Mouse (Mus musculus) heart, adult 9 months (tissue): Measurements from ENCODE around the gene Sox12.
A peak's percentile ranks its signal among the peaks of the same experiment; 100 is the strongest.

Source experiments
- DNase-seq, 2 experiments: peaks; one replicate each; pipeline ENCODE4 v3.0.0; 2022; ENCODE audit warnings: low spot score in 2 of 2

The Sox12 gene

GRCm38 (mm10) chr2:152406126-152406525 is 8.3 kb upstream of the Sox12 start:
- DNase-seq = peak; percentile 94

DNA sequence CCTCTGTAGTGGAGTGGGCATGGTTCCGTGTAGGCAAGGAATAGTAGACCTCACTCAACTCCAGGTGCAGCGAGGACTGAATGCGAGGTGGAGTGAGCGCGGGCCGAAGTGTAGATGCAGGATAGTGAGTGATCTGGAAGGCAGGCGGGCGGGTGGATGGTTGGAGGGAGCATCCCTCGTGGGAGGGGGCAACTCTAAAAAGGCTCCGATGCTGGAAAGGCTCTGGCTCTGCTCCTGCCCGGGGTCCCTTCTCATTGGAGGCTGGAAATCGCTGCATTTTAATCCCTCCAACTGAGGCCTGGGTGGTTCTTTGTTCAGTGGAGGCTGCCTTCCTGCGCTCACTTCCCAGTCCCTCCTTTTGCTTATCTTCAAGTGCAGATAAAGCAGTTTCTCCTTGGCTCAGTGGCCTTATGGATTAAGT is 1.3 kb upstream of the Sox12 start:
- no peak for DNase-seq

DNA sequence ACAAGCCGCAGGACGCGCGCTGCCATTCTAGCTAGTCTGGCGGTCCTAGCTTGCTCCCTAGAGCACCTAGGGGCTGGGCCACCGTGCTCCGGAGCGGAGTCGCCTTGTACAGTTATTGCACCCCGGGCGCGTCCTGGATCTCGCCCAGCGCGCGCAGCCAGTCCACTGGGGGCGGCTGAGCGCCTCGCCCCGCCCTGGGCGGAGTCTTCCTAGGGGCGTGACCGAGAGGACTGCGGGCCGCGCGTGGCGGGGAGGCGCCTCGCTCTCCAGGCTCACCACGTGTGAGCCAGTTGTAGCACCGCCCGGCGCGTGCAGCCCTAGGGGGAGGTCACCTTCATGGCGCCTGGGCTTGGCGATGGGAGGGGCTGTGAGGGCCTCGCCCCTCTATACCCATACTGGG is 828 bp upstream of the Sox12 start:
- DNase-seq = peak; percentile 93 to 95

- DNase-seq = peak; percentile 79
These were observed 766 bp downstream of the Sox12 start for GRCm38 (mm10) chr2:152397004-152397589.

DNA sequence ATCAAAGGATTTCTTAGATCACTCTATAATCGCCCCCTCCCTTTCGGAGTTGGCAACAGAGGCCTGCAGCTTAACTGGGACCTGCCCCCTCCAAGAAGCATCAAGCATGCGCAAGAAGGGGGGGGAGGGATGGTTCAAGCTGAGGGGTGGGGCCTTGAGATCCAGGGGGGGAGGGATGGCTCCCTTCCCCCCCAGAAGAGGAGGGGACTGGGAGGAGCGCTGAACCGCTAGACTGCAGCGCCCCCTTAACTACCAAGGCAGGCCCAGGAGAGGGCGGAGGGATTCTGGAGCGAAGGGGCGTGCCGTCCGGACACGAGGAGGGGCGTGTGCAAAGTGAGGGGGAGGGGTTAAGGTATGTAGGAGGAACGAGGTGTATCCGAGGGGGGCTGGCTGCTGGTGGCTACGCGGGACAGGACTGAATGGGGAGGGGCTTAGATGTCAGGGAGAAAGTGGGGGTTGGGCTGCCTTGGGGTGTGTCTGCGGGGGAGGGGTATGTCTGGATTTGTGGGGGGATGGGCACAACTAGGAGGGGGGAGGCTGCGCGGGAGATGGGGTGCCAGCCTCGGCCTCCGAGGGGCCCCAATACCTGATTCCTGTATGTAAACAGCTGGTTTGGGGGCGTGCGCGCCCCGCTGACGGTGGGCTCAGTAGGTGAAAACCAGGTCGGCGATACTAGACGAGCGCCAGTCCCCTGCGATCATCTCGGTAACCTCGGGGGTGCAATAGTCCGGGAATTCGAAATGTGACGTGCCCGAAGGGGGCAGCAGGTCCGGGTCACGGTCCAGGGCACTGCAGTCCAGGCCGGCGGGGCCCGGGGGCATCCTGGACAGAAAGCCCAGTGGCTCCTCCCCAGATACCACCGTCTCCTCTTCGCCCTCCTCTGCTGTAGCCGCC is 1.5 kb downstream of the Sox12 start:
- DNase-seq = peak; percentile 78 to 79

GRCm38 (mm10) chr2:152395271-152395920 is 2.5 kb downstream of the Sox12 start:
- no peak for DNase-seq

- DNase-seq = no peak
These were observed 4.4 kb downstream of the Sox12 start for GRCm38 (mm10) chr2:152393225-152394017.

DNA sequence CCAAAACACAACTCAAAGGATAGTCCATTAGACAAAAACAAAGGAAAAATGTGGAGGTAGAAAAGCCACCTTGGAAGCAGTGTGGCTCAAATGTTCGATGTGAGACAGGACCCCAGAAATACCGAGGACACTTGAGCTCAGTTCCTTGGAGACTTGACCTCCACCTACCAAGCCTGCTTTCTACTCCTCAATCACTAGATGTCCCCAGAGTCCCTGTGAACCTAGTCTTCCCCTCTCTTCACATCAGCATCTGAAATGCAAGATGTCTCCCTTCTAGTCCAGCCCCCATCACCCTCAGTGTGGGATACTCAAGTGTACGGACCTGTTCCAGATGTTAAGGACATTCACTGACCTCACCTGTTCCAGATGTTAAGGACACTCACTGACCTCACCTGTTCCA is 5.1 kb downstream of the Sox12 start:
- DNase-seq = peak; percentile 54 to 64

GRCm38 (mm10) chr2:152384191-152384590 is 13.7 kb downstream of the Sox12 start:
- DNase-seq = no peak

GRCm38 (mm10) chr2:152376345-152376741 is 21.5 kb downstream of the Sox12 start, which contains the start of gene Nrsn2:
Gene Nrsn2 (minus strand): TSS chr2:152376638.
- no peak for DNase-seq

GRCm38 (mm10) chr2:152375652-152376344 is 22.1 kb downstream of the Sox12 start:
- no peak for DNase-seq

- no peak for DNase-seq
These were observed 24.3 kb downstream of the Sox12 start for GRCm38 (mm10) chr2:152373547-152373946.

DNA sequence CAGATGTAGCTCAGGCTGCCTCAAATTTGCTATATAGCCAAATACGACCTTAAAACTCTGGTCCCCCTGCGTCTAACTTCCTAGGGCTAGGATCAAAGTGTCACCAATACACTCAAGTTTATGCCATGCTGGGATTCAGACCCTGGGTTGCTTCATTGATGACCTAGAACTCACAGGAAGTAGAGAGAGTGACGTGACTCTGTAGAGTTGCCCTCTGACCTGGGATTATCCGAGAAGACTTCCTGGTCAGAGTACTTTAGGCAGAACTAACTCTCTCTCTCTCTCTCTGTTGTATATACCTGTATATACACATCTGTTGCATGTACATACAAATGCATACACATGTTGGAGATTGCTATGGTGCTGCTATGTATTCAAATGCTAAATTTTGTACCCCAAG is 25.2 kb downstream of the Sox12 start:
- DNase-seq = no peak

- no peak for DNase-seq
These were observed 25.8 kb downstream of the Sox12 start for GRCm38 (mm10) chr2:152372104-152372503.

DNA sequence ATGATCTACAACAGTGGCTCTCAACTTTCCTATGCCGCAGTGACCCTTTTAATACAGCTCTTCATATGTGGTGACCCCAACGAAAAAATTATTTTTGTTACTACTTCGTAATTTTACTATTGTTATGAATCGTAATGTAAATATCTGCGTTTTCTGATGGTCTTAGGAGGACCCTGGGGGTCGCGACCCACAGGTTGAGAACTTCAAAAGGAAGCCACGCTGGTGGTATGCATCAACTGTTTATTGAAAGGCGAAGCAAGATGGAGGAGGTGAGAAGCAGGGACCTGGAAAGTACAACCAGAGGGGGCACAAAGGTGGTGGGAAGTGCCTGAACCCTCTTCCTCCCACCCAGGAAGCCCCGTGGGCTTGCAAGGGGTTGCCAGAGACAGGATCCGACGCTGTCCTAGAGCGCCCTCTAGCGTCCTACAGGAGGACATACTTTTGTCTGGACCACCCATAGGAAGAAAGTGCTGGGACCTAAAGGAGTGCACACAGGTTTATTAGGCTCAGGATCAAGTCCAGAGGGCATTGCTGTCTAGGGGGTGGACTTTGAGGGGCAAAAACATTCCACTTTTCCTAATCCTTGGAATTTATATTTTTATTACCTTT is 29.2 kb downstream of the Sox12 start:
- DNase-seq = peak in 1 of 2 experiments; percentile 43

- no peak for DNase-seq
These were observed 29.9 kb downstream of the Sox12 start for GRCm38 (mm10) chr2:152367917-152368316.

DNA sequence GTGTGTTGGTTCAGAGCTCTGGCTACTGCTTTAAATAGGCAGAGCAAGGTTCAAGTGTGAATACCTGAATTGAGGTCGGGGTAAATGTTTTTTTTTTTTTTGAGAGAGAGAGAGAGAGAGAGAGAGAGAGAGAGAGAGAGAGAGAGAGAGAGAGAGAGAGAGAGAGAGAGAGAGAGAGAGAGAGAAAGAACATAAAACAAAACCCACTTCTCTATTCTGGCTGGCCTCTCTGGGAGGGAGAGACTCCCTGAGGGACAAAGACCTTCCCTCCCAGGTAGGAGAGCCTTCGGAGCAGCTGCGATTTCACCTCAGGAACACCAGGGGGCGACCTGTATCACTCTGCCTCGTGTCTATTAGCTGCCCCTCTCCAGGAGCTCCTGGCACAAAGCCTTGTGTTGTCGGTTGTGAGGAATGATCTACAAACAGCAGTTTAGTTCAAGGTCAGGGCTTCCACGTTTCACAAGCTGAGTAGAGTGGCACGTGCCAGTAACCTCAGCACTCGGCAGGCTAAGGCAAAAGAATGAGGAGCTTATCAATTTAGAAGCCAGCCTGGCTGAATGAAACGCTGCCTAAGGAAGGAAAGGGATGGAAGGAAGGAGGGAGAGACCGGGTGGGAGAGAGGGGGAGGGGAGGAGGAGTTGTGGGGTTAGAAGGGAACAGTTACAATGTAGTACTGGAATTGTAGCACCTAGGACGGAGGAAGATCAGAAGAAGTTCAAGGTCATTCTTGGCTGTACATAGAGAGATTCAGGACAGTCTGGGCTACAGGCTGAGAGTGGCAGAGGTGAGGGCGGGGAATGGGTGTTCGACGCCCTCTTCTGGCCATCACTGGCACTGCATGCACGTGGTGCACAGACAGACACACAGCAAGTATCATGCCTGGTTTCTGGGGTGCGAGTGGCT is 34.4 kb downstream of the Sox12 start:
- peak; percentile 77 to 82 for DNase-seq

DNA sequence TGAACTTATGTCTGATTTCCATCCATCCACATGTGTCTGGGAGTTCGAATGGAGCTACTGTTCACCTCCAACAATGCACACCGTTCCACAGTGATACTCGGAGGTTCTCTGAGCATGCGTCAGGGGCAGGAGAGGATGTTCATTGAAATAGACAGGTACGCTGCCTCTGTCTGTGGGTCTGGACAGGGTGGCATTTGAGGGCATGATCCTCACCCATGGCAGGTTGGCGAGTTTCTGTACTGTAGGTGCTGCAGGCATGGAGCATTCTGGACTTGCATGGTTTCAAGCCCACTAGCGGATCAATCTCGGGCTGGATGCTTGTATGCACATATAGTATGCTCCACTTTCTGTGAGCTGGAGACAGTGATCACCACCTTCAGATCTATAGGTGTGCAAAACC is 36.7 kb downstream of the Sox12 start:
- no peak for DNase-seq

DNA sequence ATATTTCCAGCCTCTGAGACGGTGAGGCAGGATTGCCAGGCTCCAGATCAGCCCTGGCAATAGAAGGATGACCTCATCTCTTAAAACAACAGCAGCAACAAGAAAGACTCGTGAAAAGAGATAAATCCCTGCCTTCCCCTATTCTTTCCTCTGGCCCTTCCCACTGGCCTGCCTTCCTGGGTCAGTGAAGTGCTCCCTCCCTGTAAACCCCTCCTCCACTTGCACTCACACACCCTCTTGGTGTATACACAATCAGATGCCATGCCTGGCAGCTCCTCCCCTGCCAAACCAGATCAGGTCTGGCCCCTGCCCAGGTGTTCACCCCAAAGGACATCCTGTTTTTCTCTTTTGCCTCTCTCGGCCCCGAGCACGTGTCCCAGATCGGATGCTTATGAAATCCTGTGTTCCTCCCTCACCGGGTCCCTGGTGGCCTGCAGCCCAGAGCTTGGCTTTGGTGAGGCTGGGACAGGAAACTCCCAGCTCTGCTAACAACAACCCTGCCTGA is 37.5 kb downstream of the Sox12 start:
- peak; percentile 91 to 95 for DNase-seq
